Mouse (Mus musculus): ENCODE measurements around the gene Olfr1497. TPM values are rescaled to one million over a fixed set of nuclear protein-coding genes. Genes with fewer than 3 reads are reported as not detected.
"Not testable (repeated sequence)": the region's sequence is repeated elsewhere in the genome, so short reads cannot be mapped to it uniquely, and the experiment has no call there.

Olfr1497 gene
- polyA plus RNA-seq (2012; rRNA removed) = not detected in 2 replicates

DNA sequence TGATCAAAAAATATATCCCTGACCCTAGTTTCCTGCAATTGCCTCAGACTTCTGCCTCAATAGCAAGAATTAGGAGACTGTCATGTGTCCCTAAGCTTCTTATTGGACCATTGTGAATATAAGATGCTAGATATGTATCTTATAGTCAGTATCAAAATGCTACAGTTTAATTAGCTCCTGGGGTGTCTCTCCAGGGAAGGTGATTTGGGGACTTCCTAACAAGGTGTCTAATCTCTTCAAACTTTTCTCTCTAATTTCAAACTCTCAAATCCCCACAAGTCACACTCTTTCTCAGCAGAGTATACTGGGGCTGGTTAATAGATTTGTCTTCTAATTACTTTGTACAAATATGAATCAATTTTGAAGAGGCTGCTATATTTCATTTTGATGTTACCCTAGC, at the start of gene Olfr1497:
Gene Olfr1497 (minus strand): TSS at position 101 of the 400 bp plus-strand sequence.
- Histone ChIP-seq H3K4me3 (ENCODE audit: extremely low read depth, insufficient read depth, insufficient read length) (no peak within 1 kb of the TSS), H3K4me1 (ENCODE audit: control insufficient read depth, insufficient read depth, insufficient read length) (no peaks in the 10 kb centered on the region), H3K36me3 (ENCODE audit: control insufficient read depth, insufficient read depth, low read length) (no peaks in the 10 kb centered on the region), H3K27me3 (ENCODE audit: control insufficient read depth, insufficient read depth, low read length) (no peaks in the 10 kb centered on the region), H3K27ac (ENCODE audit: insufficient read depth, low read length) (no peak within 1 kb of the TSS)
- TF ChIP-seq CTCF (IDR thresholded peaks at IDR 0.05; ENCODE audit: extremely low read depth, insufficient read depth, insufficient read length, insufficient replicate concordance) (no peak), POLR2A (IDR thresholded peaks at IDR 0.05; ENCODE audit: low read depth, low read length) (no peak)
- no peak for DNase-seq (ENCODE audit: low read depth in 1 of 2, low spot score in 2 of 2)

DNA sequence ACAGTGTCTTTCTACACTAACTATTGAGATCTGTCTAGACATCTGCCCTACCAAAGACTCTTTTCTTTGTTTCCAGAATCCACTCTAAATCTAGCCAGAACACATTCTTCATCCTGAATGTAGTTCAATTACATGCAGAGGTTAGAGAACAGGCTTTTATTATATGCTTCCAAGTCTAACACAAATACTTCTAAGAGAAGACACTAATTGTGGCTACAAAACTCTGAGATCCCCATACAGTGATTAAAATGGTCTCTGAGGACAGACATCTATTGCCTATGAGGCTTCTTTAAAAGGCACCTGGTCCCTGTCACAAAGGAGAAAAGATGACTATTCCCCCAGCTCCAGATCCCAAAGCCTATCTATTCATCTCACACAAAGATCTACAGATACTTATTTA, 32.4 kb upstream of the Olfr1497 start, which contains the start of gene Olfr1500:
Gene Olfr1500 (minus strand): TSS at position 101 of the 400 bp plus-strand sequence.
- Histone ChIP-seq H3K27ac (ENCODE audit: insufficient read depth, low read length) (no peak within 1 kb of the TSS), H3K36me3 (ENCODE audit: control insufficient read depth, insufficient read depth, low read length) (no peaks in the 10 kb centered on the region), H3K4me1 (ENCODE audit: control insufficient read depth, insufficient read depth, insufficient read length) (no peaks in the 10 kb centered on the region), H3K27me3 (ENCODE audit: control insufficient read depth, insufficient read depth, low read length) (no peaks in the 10 kb centered on the region), H3K4me3 (ENCODE audit: extremely low read depth, insufficient read depth, insufficient read length) (no peak within 1 kb of the TSS)
- no peak for DNase-seq (ENCODE audit: low read depth in 1 of 2, low spot score in 2 of 2)
- TF ChIP-seq CTCF (IDR thresholded peaks at IDR 0.05; ENCODE audit: extremely low read depth, insufficient read depth, insufficient read length, insufficient replicate concordance) = no peak
- no peak for TF ChIP-seq POLR2A (IDR thresholded peaks at IDR 0.05; ENCODE audit: low read depth, low read length)

DNA sequence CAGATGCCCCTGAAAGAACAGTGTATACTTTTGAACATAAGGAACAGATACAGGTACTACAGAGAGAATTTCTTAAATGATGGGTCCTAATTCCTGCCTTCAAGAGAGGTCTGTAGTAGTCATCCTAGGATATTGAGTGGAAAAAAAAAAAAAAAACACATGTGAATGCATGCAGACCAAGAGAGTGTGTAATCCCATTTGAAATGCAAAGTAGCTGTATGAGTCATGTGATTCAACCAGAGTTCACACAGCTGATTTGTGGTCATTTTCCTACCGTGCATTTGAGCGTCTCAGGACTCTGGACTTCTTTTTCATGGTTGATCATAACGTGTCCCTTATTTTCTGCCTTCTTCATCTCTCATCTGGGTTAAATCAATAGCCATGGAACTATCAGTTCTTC, 30.4 kb upstream of the Olfr1497 start:
- Histone ChIP-seq H3K27ac (ENCODE audit: insufficient read depth, low read length) (no peak overlapping the region), H3K36me3 (ENCODE audit: control insufficient read depth, insufficient read depth, low read length) (no peaks in the 10 kb centered on the region), H3K27me3 (ENCODE audit: control insufficient read depth, insufficient read depth, low read length) (no peaks in the 10 kb centered on the region), H3K4me1 (ENCODE audit: control insufficient read depth, insufficient read depth, insufficient read length) (no peaks in the 10 kb centered on the region), H3K4me3 (ENCODE audit: extremely low read depth, insufficient read depth, insufficient read length) (no peak overlapping the region; the same call in 1 of the 2 replicates)
- TF ChIP-seq POLR2A (IDR thresholded peaks at IDR 0.05; ENCODE audit: low read depth, low read length) (no peak), CTCF (IDR thresholded peaks at IDR 0.05; ENCODE audit: extremely low read depth, insufficient read depth, insufficient read length, insufficient replicate concordance) (no peak)
- WGBS = 76% methylated on average over 3 of the region's 3 CpGs
- DNase-seq (ENCODE audit: low read depth in 1 of 2, low spot score in 2 of 2) = no peak

DNA sequence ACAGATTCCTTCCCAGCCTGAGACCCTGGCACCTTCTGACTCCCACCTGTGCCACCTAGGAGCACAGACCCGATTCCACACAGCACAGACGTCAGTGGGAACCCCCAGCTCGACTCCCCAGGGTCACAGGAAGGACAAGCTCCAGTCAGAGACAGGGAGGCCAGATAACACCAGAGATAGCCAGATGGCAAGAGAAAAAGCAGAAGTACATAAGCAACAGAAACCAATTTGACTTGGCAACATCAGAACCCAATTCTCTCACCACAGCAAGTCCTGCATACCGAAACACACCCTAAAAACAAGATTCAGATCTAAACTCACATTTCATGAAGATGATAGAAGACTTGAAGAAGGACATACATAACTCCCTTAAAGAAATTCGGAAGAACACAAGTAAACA, 22.8 kb upstream of the Olfr1497 start:
- no peaks in the 10 kb centered on the region for H3K27me3 ChIP-seq (ENCODE audit: control insufficient read depth, insufficient read depth, low read length)
- H3K4me3 ChIP-seq (ENCODE audit: extremely low read depth, insufficient read depth, insufficient read length) = no peak overlapping the region
- no peak overlapping the region for H3K27ac ChIP-seq (ENCODE audit: insufficient read depth, low read length)
- DNase-seq (ENCODE audit: low read depth in 1 of 2, low spot score in 2 of 2) = no peak
- no peaks in the 10 kb centered on the region for H3K4me1 ChIP-seq (ENCODE audit: control insufficient read depth, insufficient read depth, insufficient read length)
- TF ChIP-seq POLR2A (IDR thresholded peaks at IDR 0.05; ENCODE audit: low read depth, low read length) = no peak
- no peak for TF ChIP-seq CTCF (IDR thresholded peaks at IDR 0.05; ENCODE audit: extremely low read depth, insufficient read depth, insufficient read length, insufficient replicate concordance)
- WGBS = 25% methylated on average over 5 of the region's 5 CpGs
- no peaks in the 10 kb centered on the region for H3K36me3 ChIP-seq (ENCODE audit: control insufficient read depth, insufficient read depth, low read length)

DNA sequence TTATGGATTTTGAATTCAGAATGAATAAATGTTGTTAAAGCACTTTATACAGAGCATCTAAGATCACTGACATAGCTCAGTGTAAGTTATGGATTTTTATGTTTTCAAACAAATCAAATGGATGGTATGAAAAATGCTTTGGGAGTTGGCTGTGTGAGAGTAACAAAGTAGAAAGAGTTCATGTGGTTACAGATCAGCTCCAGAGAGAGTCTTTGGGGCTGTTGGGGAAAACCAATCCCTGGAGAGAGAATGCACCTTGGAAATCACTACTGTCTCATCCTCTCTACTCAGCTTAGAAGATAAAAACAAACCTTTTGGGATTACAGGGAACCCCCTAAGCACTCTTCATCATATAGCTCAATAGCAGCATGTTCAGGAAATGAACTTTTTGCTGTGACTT, 21.3 kb upstream of the Olfr1497 start, which contains the start of gene Olfr1499:
Gene Olfr1499 (minus strand): TSS at position 101 of the 400 bp plus-strand sequence.
- DNase-seq (ENCODE audit: low read depth in 1 of 2, low spot score in 2 of 2) = no peak
- no peaks in the 10 kb centered on the region for H3K27me3 ChIP-seq (ENCODE audit: control insufficient read depth, insufficient read depth, low read length)
- no peaks in the 10 kb centered on the region for H3K4me1 ChIP-seq (ENCODE audit: control insufficient read depth, insufficient read depth, insufficient read length)
- no peak for TF ChIP-seq POLR2A (IDR thresholded peaks at IDR 0.05; ENCODE audit: low read depth, low read length)
- no peak for TF ChIP-seq CTCF (IDR thresholded peaks at IDR 0.05; ENCODE audit: extremely low read depth, insufficient read depth, insufficient read length, insufficient replicate concordance)
- H3K4me3 ChIP-seq (ENCODE audit: extremely low read depth, insufficient read depth, insufficient read length) = no peak within 1 kb of the TSS
- H3K27ac ChIP-seq (ENCODE audit: insufficient read depth, low read length) = no peak within 1 kb of the TSS
- H3K36me3 ChIP-seq (ENCODE audit: control insufficient read depth, insufficient read depth, low read length) = no peaks in the 10 kb centered on the region

DNA sequence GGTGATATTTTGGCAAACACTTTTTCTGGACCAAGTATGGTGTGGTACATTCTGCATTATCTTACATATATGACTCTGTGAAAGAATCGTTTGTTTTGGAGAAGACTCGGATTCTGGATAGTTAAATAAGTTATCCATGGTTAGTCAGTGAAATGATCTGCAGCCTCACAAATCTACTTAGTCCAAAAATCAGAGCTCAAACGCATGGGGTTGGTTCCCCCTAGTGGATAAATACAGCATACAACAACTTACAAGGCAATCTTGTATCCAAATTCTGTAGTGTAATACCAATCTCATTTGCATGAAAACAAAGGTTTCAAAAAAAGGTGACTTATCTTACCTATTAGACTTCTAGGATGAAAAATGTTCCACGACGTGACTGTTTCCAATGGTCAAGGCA, 20.8 kb upstream of the Olfr1497 start:
- 39% methylated on average over 5 of the region's 5 CpGs for WGBS
- Histone ChIP-seq H3K4me1 (ENCODE audit: control insufficient read depth, insufficient read depth, insufficient read length) (no peaks in the 10 kb centered on the region), H3K4me3 (ENCODE audit: extremely low read depth, insufficient read depth, insufficient read length) (no peak overlapping the region), H3K27ac (ENCODE audit: insufficient read depth, low read length) (no peak overlapping the region), H3K36me3 (ENCODE audit: control insufficient read depth, insufficient read depth, low read length) (no peaks in the 10 kb centered on the region), H3K27me3 (ENCODE audit: control insufficient read depth, insufficient read depth, low read length) (no peaks in the 10 kb centered on the region)
- TF ChIP-seq CTCF (IDR thresholded peaks at IDR 0.05; ENCODE audit: extremely low read depth, insufficient read depth, insufficient read length, insufficient replicate concordance) (no peak), POLR2A (IDR thresholded peaks at IDR 0.05; ENCODE audit: low read depth, low read length) (no peak)
- DNase-seq (ENCODE audit: low read depth in 1 of 2, low spot score in 2 of 2) = no peak

GRCm38 (mm10) chr19:13812823-13813222, 14.8 kb upstream of the Olfr1497 start:
- no peak overlapping the region for H3K27ac ChIP-seq (ENCODE audit: insufficient read depth, low read length)
- DNase-seq (ENCODE audit: low read depth in 1 of 2, low spot score in 2 of 2) = no peak
- no peaks in the 10 kb centered on the region for H3K27me3 ChIP-seq (ENCODE audit: control insufficient read depth, insufficient read depth, low read length)
- TF ChIP-seq CTCF (IDR thresholded peaks at IDR 0.05; ENCODE audit: extremely low read depth, insufficient read depth, insufficient read length, insufficient replicate concordance) (no peak), POLR2A (IDR thresholded peaks at IDR 0.05; ENCODE audit: low read depth, low read length) (no peak)
- no peaks in the 10 kb centered on the region for H3K36me3 ChIP-seq (ENCODE audit: control insufficient read depth, insufficient read depth, low read length)
- no peak overlapping the region for H3K4me3 ChIP-seq (ENCODE audit: extremely low read depth, insufficient read depth, insufficient read length)
- no peaks in the 10 kb centered on the region for H3K4me1 ChIP-seq (ENCODE audit: control insufficient read depth, insufficient read depth, insufficient read length)
- 60% methylated on average over 2 of the region's 2 CpGs for WGBS

DNA sequence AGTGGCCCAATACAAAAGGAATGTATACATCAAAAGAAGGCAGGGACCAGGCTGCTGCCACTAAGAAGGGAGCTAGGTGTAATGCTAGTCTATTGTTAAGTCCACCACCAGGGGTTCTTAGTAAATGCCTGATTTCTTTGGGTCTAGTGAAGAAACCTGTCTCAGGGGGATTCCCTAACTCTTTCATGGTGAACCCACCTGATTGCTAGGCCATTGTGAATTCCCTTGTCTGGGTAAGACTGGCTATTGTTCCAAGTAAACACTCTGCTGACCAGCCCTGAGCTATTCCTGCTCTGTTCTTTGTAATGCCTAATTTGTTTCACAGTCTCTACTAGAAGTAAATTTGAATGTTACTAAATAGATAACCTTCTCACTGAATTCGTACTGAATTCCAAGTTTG, 7.5 kb upstream of the Olfr1497 start:
- H3K27ac ChIP-seq (ENCODE audit: insufficient read depth, low read length); H3K4me1 ChIP-seq (ENCODE audit: control insufficient read depth, insufficient read depth, insufficient read length); H3K4me3 ChIP-seq (ENCODE audit: extremely low read depth, insufficient read depth, insufficient read length); H3K36me3 ChIP-seq (ENCODE audit: control insufficient read depth, insufficient read depth, low read length); DNase-seq (ENCODE audit: low read depth in 1 of 2, low spot score in 2 of 2); H3K27me3 ChIP-seq (ENCODE audit: control insufficient read depth, insufficient read depth, low read length): not testable (repeated sequence)
- 52% methylated on average over 1 of the region's 1 CpGs for WGBS

Measured in spleen, adult 2 months (tissue).